Mouse (Mus musculus): Measurements from ENCODE around the gene Lasp1. TPM values are rescaled to one million over a fixed set of nuclear protein-coding genes. Genes with fewer than 3 reads are reported as not detected.
A peak's percentile ranks its signal among the peaks of the same experiment; 100 is the strongest.
"Not testable (repeated sequence)": the region's sequence is repeated elsewhere in the genome, so short reads cannot be mapped to it uniquely, and the experiment has no call there.

Lasp1 gene
- polyA plus RNA-seq, 1 experiment from 2014 or later: 131 TPM

DNA sequence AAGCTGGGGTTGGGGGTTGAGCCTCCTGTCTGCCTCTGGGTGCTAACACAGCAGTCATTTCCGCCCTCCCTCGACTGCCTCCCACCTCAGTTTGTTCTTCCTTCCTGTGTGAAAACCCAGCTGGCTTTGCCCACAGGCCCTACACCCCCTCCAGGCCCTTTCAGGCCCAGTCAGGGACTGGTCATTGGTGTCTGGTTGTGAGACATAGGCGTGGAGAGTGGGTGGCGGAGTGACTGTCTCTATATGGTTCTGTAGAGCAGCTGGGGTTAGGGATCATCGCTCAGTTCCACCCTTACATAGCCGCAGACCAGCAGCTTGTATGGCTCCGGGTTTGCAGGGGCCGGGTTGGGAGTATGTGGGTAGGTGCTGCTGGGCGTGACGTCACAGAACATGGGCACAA, 26.5 kb downstream of the Lasp1 start:
- Histone ChIP-seq H3K9me3 (no peaks in the 10 kb centered on the region), H3K36me3 (peaks cover 86% of the 10 kb centered on the region), H3K4me1 (replicated peaks) (peaks cover 18% of the 10 kb centered on the region), H3K27me3 (no peaks in the 10 kb centered on the region), H3K4me3 (no peak overlapping the region), H3K4me2 (no peak overlapping the region), H3K9ac (no peak overlapping the region), H3K27ac (0 out of 2 replicates have a peak overlapping the region, but pooled peaks have one; percentile 23)
- no peak for ATAC-seq (ENCODE audit: low FRiP score)
- 92% methylated on average over 10 of the region's 10 CpGs for WGBS

DNA sequence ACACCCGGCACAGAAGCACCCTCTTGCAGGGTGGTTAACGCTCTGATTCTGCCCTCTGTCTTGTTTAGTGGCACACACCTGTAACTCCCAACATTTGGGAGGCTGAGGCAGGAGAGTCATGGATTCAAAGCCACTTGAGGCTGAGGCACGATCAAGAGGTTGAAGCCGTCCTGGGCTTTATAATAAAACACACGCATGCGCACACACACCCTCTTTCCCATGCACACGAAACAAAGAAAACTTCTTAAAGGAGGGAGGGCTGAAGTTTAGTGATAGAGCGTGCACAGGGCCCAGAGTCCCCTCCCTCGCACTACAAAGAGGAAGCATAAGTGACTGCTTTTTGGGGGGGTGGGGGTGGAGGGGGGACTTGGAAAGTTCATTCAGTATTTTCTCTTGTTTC, 27.2 kb downstream of the Lasp1 start:
- WGBS: 81% methylated on average over 9 of the region's 9 CpGs
- ATAC-seq (ENCODE audit: low FRiP score): no peak
- peaks cover 17% of the 10 kb centered on the region for H3K4me1 ChIP-seq (replicated peaks)
- no peak overlapping the region for H3K9ac ChIP-seq
- H3K36me3 ChIP-seq: peaks cover 81% of the 10 kb centered on the region
- no peak overlapping the region for H3K4me3 ChIP-seq
- no peaks in the 10 kb centered on the region for H3K27me3 ChIP-seq
- no peak overlapping the region for H3K27ac ChIP-seq
- H3K4me2 ChIP-seq: no peak overlapping the region
- no peaks in the 10 kb centered on the region for H3K9me3 ChIP-seq

GRCm38 (mm10) chr11:97826414-97826813, 27.6 kb downstream of the Lasp1 start:
- Histone ChIP-seq H3K36me3 (peaks cover 76% of the 10 kb centered on the region), H3K4me2 (no peak overlapping the region), H3K4me1 (replicated peaks) (peaks cover 15% of the 10 kb centered on the region), H3K27me3 (no peaks in the 10 kb centered on the region), H3K9ac (no peak overlapping the region), H3K9me3 (no peaks in the 10 kb centered on the region), H3K27ac (0 out of 2 replicates have a peak overlapping the region, but pooled peaks have one; percentile 5), H3K4me3 (no peak overlapping the region)
- WGBS: 81% methylated on average over 7 of the region's 7 CpGs
- no peak for ATAC-seq (ENCODE audit: low FRiP score)

DNA sequence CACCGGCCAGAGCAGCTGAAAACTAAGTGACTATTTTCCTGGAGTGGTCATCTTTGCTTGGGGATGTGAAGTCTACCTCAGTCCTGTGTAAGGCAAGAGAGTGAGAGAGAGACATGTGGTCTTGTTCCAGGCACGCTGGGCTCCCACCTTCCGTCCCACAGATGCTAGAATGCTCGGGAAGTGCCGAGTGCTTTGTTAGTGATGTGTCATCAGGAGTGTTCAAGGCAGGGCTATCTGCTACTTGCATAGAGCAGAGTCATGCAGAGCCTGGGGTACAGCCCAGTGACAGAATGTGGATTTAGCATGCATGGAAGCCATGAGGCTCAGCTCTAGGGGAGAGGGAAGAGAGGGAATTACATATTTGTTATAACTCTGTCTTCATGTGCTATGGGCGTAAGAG, 28.9 kb downstream of the Lasp1 start:
- H3K27ac ChIP-seq: no peak overlapping the region
- ATAC-seq (ENCODE audit: low FRiP score): no peak
- H3K9me3 ChIP-seq: no peaks in the 10 kb centered on the region
- no peak overlapping the region for H3K4me3 ChIP-seq
- no peak overlapping the region for H3K4me2 ChIP-seq
- no peaks in the 10 kb centered on the region for H3K27me3 ChIP-seq
- H3K36me3 ChIP-seq: peaks cover 76% of the 10 kb centered on the region
- 93% methylated on average over 6 of the region's 6 CpGs for WGBS
- H3K4me1 ChIP-seq (replicated peaks): peaks cover 15% of the 10 kb centered on the region
- H3K9ac ChIP-seq: no peak overlapping the region

DNA sequence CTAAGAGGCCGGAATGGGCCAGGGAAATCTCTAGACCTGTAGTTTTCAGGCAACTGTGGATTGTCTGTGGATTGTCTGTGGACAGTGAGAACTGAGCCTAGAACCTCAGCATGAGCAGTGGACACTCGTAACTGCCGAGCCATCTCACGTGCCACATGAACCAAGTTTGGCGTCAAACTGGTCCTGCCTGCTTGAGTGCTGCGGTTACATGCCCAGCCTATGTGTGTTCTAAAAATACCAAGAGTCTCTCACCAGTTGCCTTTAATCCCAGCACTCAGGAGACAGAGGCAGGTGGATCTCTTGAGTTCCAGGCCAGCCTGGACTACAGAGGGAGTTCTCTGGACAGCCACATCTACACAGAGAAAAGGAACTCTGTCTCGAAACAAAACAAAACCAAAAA, 30.6 kb downstream of the Lasp1 start:
- WGBS: 94% methylated on average over 7 of the region's 7 CpGs
- Histone ChIP-seq H3K4me3 (no peak overlapping the region), H3K9ac (no peak overlapping the region), H3K4me2 (no peak overlapping the region), H3K27ac (no peak overlapping the region), H3K4me1 (replicated peaks) (peaks cover 8% of the 10 kb centered on the region), H3K36me3 (peaks cover 81% of the 10 kb centered on the region), H3K27me3 (no peaks in the 10 kb centered on the region), H3K9me3 (no peaks in the 10 kb centered on the region)
- no peak for ATAC-seq (ENCODE audit: low FRiP score)

DNA sequence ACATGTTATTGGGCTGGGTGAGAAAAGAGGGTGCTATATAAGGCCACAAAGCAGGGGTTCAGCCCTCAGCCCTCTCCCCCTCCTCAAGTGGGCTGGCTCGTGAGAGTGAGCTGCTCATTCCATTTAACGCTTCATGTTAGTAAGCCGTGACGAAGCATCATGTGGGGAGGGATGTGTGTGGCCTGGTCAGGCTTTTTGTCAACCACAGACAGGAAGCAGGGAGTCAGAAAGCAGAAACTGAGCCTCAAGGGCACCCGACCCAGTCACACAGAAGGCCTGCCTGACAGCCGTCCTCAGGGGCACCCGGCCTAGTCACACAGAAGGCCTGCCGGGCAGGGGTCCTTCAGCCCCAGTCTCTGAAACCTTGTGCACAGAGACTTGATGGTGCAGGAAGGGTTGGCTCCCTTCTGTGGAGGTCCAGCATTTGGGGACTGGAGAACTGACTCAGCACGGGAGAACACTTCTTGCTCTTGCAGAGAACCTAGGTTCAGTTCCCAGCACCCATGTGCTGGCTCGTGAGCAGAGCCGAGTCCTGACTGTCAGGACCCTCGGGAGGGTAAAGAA, 31.2 kb downstream of the Lasp1 start:
- no peak overlapping the region for H3K9ac ChIP-seq
- no peak for ATAC-seq (ENCODE audit: low FRiP score)
- 85% methylated on average over 12 of the region's 12 CpGs for WGBS
- peaks cover 82% of the 10 kb centered on the region for H3K36me3 ChIP-seq
- no peak overlapping the region for H3K27ac ChIP-seq
- H3K9me3 ChIP-seq: no peaks in the 10 kb centered on the region
- H3K4me3 ChIP-seq: no peak overlapping the region
- no peak overlapping the region for H3K4me2 ChIP-seq
- peaks cover 1% of the 10 kb centered on the region for H3K4me1 ChIP-seq (replicated peaks)
- no peaks in the 10 kb centered on the region for H3K27me3 ChIP-seq

- no peaks in the 10 kb centered on the region for H3K4me1 ChIP-seq (replicated peaks)
- no peak overlapping the region for H3K4me3 ChIP-seq
- no peak overlapping the region for H3K27ac ChIP-seq
- H3K9ac ChIP-seq: no peak overlapping the region
- no peak for ATAC-seq (ENCODE audit: low FRiP score)
- peaks cover 82% of the 10 kb centered on the region for H3K36me3 ChIP-seq
- H3K9me3 ChIP-seq: no peaks in the 10 kb centered on the region
- 85% methylated on average over 6 of the region's 6 CpGs for WGBS
- no peak overlapping the region for H3K4me2 ChIP-seq
- H3K27me3 ChIP-seq: no peaks in the 10 kb centered on the region
Observed at GRCm38 (mm10) chr11:97830501-97830900, 31.7 kb downstream of the Lasp1 start.

GRCm38 (mm10) chr11:97832001-97832400, 33.2 kb downstream of the Lasp1 start:
- no peak for ATAC-seq (ENCODE audit: low FRiP score)
- Histone ChIP-seq H3K27me3 (no peaks in the 10 kb centered on the region), H3K27ac (no peak overlapping the region), H3K4me1 (replicated peaks) (no peaks in the 10 kb centered on the region), H3K36me3 (peaks cover 81% of the 10 kb centered on the region), H3K9me3 (no peaks in the 10 kb centered on the region), H3K4me3 (no peak overlapping the region), H3K9ac (0 out of 2 replicates have a peak overlapping the region, but pooled peaks have one; percentile 6), H3K4me2 (no peak overlapping the region)
- 81% methylated on average over 11 of the region's 11 CpGs for WGBS

DNA sequence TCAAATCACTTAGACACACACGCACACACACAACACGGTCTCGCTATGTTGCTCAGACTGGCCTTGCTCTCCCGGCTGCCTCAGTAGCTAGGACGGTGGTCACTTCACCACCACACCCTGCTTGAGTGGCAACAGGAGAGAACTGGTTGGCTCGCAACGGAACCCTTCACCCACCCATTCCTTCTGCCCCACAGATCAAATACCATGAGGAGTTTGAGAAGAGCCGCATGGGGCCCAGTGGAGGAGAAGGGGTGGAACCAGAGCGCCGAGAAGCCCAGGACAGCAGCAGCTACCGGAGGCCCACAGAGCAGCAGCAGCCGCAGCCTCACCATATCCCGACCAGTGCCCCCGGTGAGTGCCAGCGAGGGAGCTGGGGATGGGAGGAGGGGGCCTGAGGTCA, 34.6 kb downstream of the Lasp1 start:
- Histone ChIP-seq H3K27ac (no peak overlapping the region), H3K9me3 (no peaks in the 10 kb centered on the region), H3K27me3 (no peaks in the 10 kb centered on the region), H3K4me2 (no peak overlapping the region), H3K9ac (no peak overlapping the region), H3K4me1 (replicated peaks) (no peaks in the 10 kb centered on the region), H3K4me3 (no peak overlapping the region), H3K36me3 (peaks cover 79% of the 10 kb centered on the region)
- WGBS: 79% methylated on average over 15 of the region's 15 CpGs
- ATAC-seq (ENCODE audit: low FRiP score): no peak

GRCm38 (mm10) chr11:97836541-97836940, 37.7 kb downstream of the Lasp1 start:
- H3K4me2 ChIP-seq: no peak overlapping the region
- no peak for ATAC-seq (ENCODE audit: low FRiP score)
- peaks cover 62% of the 10 kb centered on the region for H3K36me3 ChIP-seq
- no peak overlapping the region for H3K9ac ChIP-seq
- no peaks in the 10 kb centered on the region for H3K9me3 ChIP-seq
- H3K27ac ChIP-seq: no peak overlapping the region
- WGBS: 67% methylated on average over 8 of the region's 8 CpGs
- H3K4me1 ChIP-seq (replicated peaks): peaks cover 15% of the 10 kb centered on the region
- no peak overlapping the region for H3K4me3 ChIP-seq
- no peaks in the 10 kb centered on the region for H3K27me3 ChIP-seq

DNA sequence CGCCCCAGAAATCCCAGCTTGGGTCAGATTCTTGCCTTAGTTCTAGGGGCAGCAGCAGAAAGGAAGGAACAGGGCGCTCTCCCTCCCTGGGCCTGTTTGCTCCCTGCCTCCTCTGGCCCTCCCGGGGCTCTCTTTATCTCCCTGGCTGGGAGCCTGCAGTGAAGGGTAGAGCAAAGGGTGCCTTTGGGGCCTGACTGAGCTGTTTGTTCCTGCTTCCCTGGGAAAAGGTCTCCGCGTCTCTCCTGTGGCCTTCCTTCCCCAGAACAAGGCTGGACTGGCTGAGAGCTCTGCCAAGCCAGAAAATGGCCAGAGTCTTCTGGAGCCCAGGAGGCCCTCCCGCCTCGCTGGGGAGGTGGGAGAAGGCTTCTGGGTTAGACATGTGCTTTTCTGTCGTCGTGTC, 38.3 kb downstream of the Lasp1 start:
- H3K9me3 ChIP-seq; H3K27me3 ChIP-seq; H3K4me3 ChIP-seq; H3K4me2 ChIP-seq; H3K27ac ChIP-seq; H3K9ac ChIP-seq; ATAC-seq (ENCODE audit: low FRiP score): not testable (repeated sequence)
- H3K36me3 ChIP-seq: peaks cover 57% of the 10 kb centered on the region
- peaks cover 19% of the 10 kb centered on the region for H3K4me1 ChIP-seq (replicated peaks)
- 79% methylated on average over 9 of the region's 9 CpGs for WGBS

DNA sequence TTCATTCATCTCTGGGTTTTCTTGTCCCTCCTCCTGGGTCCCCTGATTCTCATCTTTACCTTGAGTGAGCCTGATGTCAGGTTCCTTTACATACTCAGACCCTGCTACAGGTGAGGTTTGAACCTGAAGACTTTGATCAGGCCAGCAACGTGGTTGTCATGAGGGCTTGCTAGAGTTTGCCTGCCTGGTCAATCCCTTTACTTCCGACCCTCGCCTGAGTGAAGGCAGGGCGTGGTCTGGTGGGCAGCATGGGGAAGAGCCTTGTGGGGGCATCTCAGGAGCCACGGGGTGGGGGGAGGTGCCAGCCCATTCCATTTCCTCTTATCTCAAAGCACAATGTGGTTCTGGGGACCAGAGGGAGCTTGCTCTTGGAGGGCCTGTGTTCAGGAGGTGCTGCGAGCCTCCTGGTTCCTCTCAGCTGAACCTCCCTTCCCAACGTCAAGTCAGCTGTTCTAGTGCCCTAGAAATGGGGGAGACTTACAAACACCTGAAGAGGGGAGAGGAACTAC, 38.9 kb downstream of the Lasp1 start:
- Histone ChIP-seq H3K27me3 (no peaks in the 10 kb centered on the region), H3K4me2 (no peak overlapping the region), H3K9me3 (no peaks in the 10 kb centered on the region), H3K36me3 (peaks cover 51% of the 10 kb centered on the region), H3K4me3 (no peak overlapping the region), H3K27ac (no peak overlapping the region), H3K9ac (no peak overlapping the region), H3K4me1 (replicated peaks) (peaks cover 24% of the 10 kb centered on the region)
- WGBS: 88% methylated on average over 7 of the region's 7 CpGs
- no peak for ATAC-seq (ENCODE audit: low FRiP score)

DNA sequence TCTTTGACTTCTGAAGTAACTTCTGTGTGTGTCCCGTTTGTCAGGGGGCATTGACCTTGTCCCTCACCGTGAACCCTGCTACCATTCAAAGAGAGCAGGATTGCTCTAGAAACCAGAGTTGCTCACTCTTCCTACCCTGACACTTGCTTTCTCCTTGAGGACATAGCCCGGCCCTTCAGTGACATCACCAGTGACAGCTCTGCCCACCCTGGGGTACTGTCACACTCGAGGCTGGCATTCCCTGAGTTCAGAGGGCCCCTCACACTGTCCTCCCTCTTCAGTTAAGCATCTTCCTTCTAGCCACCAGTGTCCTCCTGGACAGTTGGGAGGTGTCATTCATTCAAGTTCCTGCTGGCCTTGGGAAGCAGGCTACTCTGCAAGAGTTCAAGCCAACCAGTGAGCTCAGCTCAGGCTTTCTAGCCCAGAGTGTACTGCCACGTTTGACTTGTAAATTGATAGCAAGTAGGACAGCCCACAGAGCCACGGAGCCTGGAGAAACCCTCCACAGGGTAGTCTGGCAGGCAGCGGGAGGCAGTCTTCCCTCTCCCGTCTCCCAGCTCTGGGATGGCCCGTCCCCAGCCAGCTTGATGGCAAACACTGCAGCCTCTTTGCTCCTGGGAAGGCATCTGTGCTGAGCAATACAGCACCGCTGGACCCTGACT, 40.1 kb downstream of the Lasp1 start:
- ATAC-seq (ENCODE audit: low FRiP score): no peak
- Histone ChIP-seq H3K4me1 (replicated peaks) (peaks cover 24% of the 10 kb centered on the region), H3K36me3 (peaks cover 41% of the 10 kb centered on the region), H3K4me2 (no peak overlapping the region), H3K4me3 (no peak overlapping the region), H3K27ac (peak overlapping the region; percentile 69), H3K9ac (peak overlapping the region; percentile 35; the same call in 1 of the 2 replicates), H3K9me3 (no peaks in the 10 kb centered on the region), H3K27me3 (no peaks in the 10 kb centered on the region)
- WGBS: 41% methylated on average over 10 of the region's 10 CpGs
